Mouse (Mus musculus) central nervous system, embryonic 11.5 days (tissue): ENCODE data around the gene Mpv17l. TPM values are rescaled to one million over a fixed set of nuclear protein-coding genes. Genes with fewer than 3 reads are reported as not detected.

Source experiments
- polyA plus RNA-seq: library from polyadenylated mRNA; depleted of rRNA; stranded (reverse); fragments of >200 nt; gene quantifications from 2 replicates; pipeline ENCODE4 v1.2.3, GENCODE M21; 2012; rRNA removed

The Mpv17l gene
- 1.6 and 3.1 TPM in 2 replicates for polyA plus RNA-seq

GRCm38 (mm10) chr16:13902888-13903483, at the start of gene Mpv17l, which contains the start of gene Pdxdc1:
Gene Mpv17l (plus strand): TSS chr16:13903161.
Gene Pdxdc1 (minus strand): TSS chr16:13903131.

GRCm38 (mm10) chr16:13986574-13987478, 83.9 kb downstream of the Mpv17l start, which contains the start of the genes 2900011O08Rik and Ifitm7:
Gene 2900011O08Rik (plus strand): TSS chr16:13986604.
Gene Ifitm7 (minus strand): TSS chr16:13986888.

Other genes with a start within 250 kb of the Mpv17l start
- 21.0 and 23.4 TPM in 2 replicates for gene Parn, start 235.0 kb upstream of the Mpv17l start, polyA plus RNA-seq
- 43.6 and 48.8 TPM in 2 replicates for gene Bfar, start 231.3 kb upstream of the Mpv17l start, polyA plus RNA-seq
- gene 3110001I22Rik, start 231.2 kb upstream of the Mpv17l start, polyA plus RNA-seq, result 7.1 and 7.2 TPM in 2 replicates
- 0.09 and 0.14 TPM in 2 replicates for gene Pla2g10, start 172.2 kb upstream of the Mpv17l start, polyA plus RNA-seq
- 36.6 and 47.3 TPM in 2 replicates for gene Rrn3, start 122.5 kb upstream of the Mpv17l start, polyA plus RNA-seq
- 60.7 and 102 TPM in 2 replicates for gene Ntan1, start 84.3 kb upstream of the Mpv17l start, polyA plus RNA-seq
- 59.5 and 68.5 TPM in 2 replicates for gene Pdxdc1, start within 50 bp of the Mpv17l start, polyA plus RNA-seq
- 13.6 and 17.9 TPM in 2 replicates for gene 2900011O08Rik, start 83.4 kb downstream of the Mpv17l start, polyA plus RNA-seq
- gene Ifitm7, start 83.7 kb downstream of the Mpv17l start, polyA plus RNA-seq, result 1.3 and 1.4 TPM in 2 replicates